In the genomic region with DNA sequence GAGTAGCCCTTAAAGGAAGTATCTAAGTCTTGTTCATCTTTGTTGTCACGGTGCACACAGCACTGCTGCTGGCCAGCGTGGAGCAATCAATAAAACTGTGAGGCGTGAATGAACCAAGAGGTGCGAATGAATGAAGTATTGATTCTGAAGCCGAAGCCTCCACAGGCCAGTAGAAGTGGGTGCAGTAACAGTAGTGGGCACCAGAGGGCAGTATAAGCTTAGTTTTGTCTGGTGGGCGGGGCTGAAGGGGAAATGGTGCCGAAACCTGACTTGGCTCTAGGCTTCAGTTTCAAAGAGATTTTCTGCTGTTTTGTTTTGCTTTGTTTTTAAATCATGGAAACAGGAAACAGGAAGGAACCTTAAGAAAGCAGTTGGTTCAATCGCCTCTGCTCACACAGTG, we compare ENCODE assay signal across 8 mouse cellular contexts. TPM values are rescaled to one million over a fixed set of nuclear protein-coding genes. Genes with fewer than 3 reads are reported as not detected.
DNase-seq lines count a peak whose midpoint lies in the region; ATAC-seq and TF ChIP-seq lines count a peak whose summit lies in the region.

No protein-coding gene starts in this region.

- WGBS in forebrain, embryonic 12.5 days: 17% methylated on average over 8 of the region's 8 CpGs
- 15% methylated on average over 8 of the region's 8 CpGs for WGBS in heart, postnatal 0 days
- WGBS in liver, postnatal 0 days (ENCODE audit: insufficient replicate concordance): 21% methylated on average over 8 of the region's 8 CpGs
- 15% methylated on average over 8 of the region's 8 CpGs for WGBS in neural tube, embryonic 14.5 days

- peak; percentile 57; the same call in 1 of the 2 replicates for ATAC-seq in forebrain, embryonic 12.5 days (ENCODE audit: low FRiP score)
- ATAC-seq in heart, postnatal 0 days (ENCODE audit: insufficient read depth, low read depth): no peak
- ATAC-seq in liver, postnatal 0 days: no peak
- peak; percentile 73; the same call in 1 of the 2 replicates for ATAC-seq in neural tube, embryonic 14.5 days (ENCODE audit: low read depth)

- no peak overlapping the region for H3K27ac ChIP-seq in forebrain, embryonic 12.5 days
- H3K27ac ChIP-seq in heart, postnatal 0 days (ENCODE audit: low read depth): no peak overlapping the region
- no peak overlapping the region for H3K27ac ChIP-seq in liver, postnatal 0 days (ENCODE audit: low read depth)
- H3K27ac ChIP-seq in neural tube, embryonic 14.5 days (ENCODE audit: low read depth, low read length): no peak overlapping the region

- H3K4me3 ChIP-seq in E14TG2a.4 (replicated peaks; ENCODE audit: low read length): no peak overlapping the region
- H3K4me3 ChIP-seq in forebrain, embryonic 12.5 days (replicated peaks): no peak overlapping the region
- H3K4me3 ChIP-seq in heart, postnatal 0 days (ENCODE audit: low read depth, low read length): no peak overlapping the region
- H3K4me3 ChIP-seq in liver, postnatal 0 days (ENCODE audit: low read depth, low read length): no peak overlapping the region
- H3K4me3 ChIP-seq in neural tube, embryonic 14.5 days (ENCODE audit: low read depth, low read length): no peak overlapping the region

- no peak for TF ChIP-seq EP300 in heart, postnatal 0 days (IDR thresholded peaks at IDR 0.05; ENCODE audit: low read depth)
- no peak for TF ChIP-seq EP300 in liver, postnatal 0 days (IDR thresholded peaks at IDR 0.05; ENCODE audit: low read depth)

- TF ChIP-seq CTCF in E14TG2a.4 (conservative IDR thresholded peaks at IDR 0.05; ENCODE audit: low read length): peak; percentile 49
- TF ChIP-seq CTCF in heart, postnatal 0 days (IDR thresholded peaks at IDR 0.05; ENCODE audit: low read depth): peak; percentile 75
- peak; percentile 84 for TF ChIP-seq CTCF in liver, postnatal 0 days (IDR thresholded peaks at IDR 0.05; ENCODE audit: low read depth)

- DNase-seq in c-Kit-positive CD71-negative TER-119-negative erythroid progenitor cells, embryonic 14.5 days (ENCODE audit: low read depth): peak; percentile 39
- DNase-seq in heart, postnatal 0 days (ENCODE audit: low spot score): peak; percentile 16
- DNase-seq in kidney, postnatal 25 days: peak; percentile 63 to 86
- peak; percentile 73 for DNase-seq in liver, postnatal 0 days
- DNase-seq in testis, postnatal 14 days (ENCODE audit: low spot score): peak; percentile 38

- H3K36me3 ChIP-seq in E14TG2a.4 (ENCODE audit: insufficient read depth, low read length): no peaks in the 10 kb centered on the region
- no peaks in the 10 kb centered on the region for H3K36me3 ChIP-seq in forebrain, embryonic 12.5 days (replicated peaks)
- H3K36me3 ChIP-seq in heart, postnatal 0 days (replicated peaks; ENCODE audit: control insufficient read depth, insufficient read depth, low read length): no peaks in the 10 kb centered on the region
- no peaks in the 10 kb centered on the region for H3K36me3 ChIP-seq in liver, postnatal 0 days (replicated peaks; ENCODE audit: insufficient read depth, low read length)
- no peaks in the 10 kb centered on the region for H3K36me3 ChIP-seq in neural tube, embryonic 14.5 days (ENCODE audit: control insufficient read depth, insufficient read depth, low read length)

- H3K9me3 ChIP-seq in E14TG2a.4 (ENCODE audit: low read length): no peaks in the 10 kb centered on the region
- no peaks in the 10 kb centered on the region for H3K9me3 ChIP-seq in forebrain, embryonic 12.5 days
- H3K9me3 ChIP-seq in heart, postnatal 0 days (replicated peaks; ENCODE audit: control insufficient read depth, low read length): no peaks in the 10 kb centered on the region
- H3K9me3 ChIP-seq in liver, postnatal 0 days (ENCODE audit: low read length): no peaks in the 10 kb centered on the region
- H3K9me3 ChIP-seq in neural tube, embryonic 14.5 days (ENCODE audit: control insufficient read depth, low read length): no peaks in the 10 kb centered on the region

- no peak overlapping the region for H3K4me2 ChIP-seq in forebrain, embryonic 12.5 days
- H3K4me2 ChIP-seq in heart, postnatal 0 days (ENCODE audit: low read depth, low read length): peak overlapping the region; percentile 32
- peak overlapping the region; percentile 44; the same call in 1 of the 2 replicates for H3K4me2 ChIP-seq in liver, postnatal 0 days (ENCODE audit: low read depth, low read length)
- H3K4me2 ChIP-seq in neural tube, embryonic 14.5 days (ENCODE audit: low read depth, low read length): no peak overlapping the region

- H3K4me1 ChIP-seq in E14TG2a.4 (replicated peaks; ENCODE audit: low read depth, low read length): 0 out of 2 replicates have a peak, but pooled peaks cover 6% of the 10 kb centered on the region
- no peaks in the 10 kb centered on the region for H3K4me1 ChIP-seq in forebrain, embryonic 12.5 days
- H3K4me1 ChIP-seq in heart, postnatal 0 days (ENCODE audit: control insufficient read depth, insufficient read depth): no peaks in the 10 kb centered on the region
- H3K4me1 ChIP-seq in liver, postnatal 0 days (ENCODE audit: insufficient read depth): no peaks in the 10 kb centered on the region
- H3K4me1 ChIP-seq in neural tube, embryonic 14.5 days (ENCODE audit: control insufficient read depth, insufficient read depth, low read length): no peaks in the 10 kb centered on the region

- peaks cover 4% of the 10 kb centered on the region; the same call in 1 of the 2 replicates for H3K27me3 ChIP-seq in E14TG2a.4 (ENCODE audit: insufficient read depth, low read length)
- no peaks in the 10 kb centered on the region for H3K27me3 ChIP-seq in forebrain, embryonic 12.5 days
- H3K27me3 ChIP-seq in heart, postnatal 0 days (ENCODE audit: control insufficient read depth, insufficient read depth, low read length): 0 out of 2 replicates have a peak, but pooled peaks cover under 1% of the 10 kb centered on the region
- 0 out of 2 replicates have a peak, but pooled peaks cover 7% of the 10 kb centered on the region for H3K27me3 ChIP-seq in liver, postnatal 0 days (ENCODE audit: insufficient read depth, low read length)
- H3K27me3 ChIP-seq in neural tube, embryonic 14.5 days (ENCODE audit: control insufficient read depth, insufficient read depth, low read length): no peaks in the 10 kb centered on the region

- H3K9ac ChIP-seq in forebrain, embryonic 12.5 days: no peak overlapping the region
- no peak overlapping the region for H3K9ac ChIP-seq in heart, postnatal 0 days (replicated peaks; ENCODE audit: low read depth, low read length)
- no peak overlapping the region for H3K9ac ChIP-seq in liver, postnatal 0 days (replicated peaks)
- no peak overlapping the region for H3K9ac ChIP-seq in neural tube, embryonic 14.5 days (replicated peaks; ENCODE audit: low read depth, low read length)

RNA-seq across cellular contexts. Expression of a gene that starts 42.0 kb away (rescaled TPM):
- polyA plus RNA-seq in forebrain, embryonic 12.5 days (2016; fragmentation: Nextera tagmentation; extraction: Ambion mirVana): 5.3 and 5.9 TPM in 2 replicates
- total RNA-seq in heart, postnatal 0 days (2014; rRNA removed; ENCODE audit: low replicate concordance): 15.0 and 18.6 TPM in 2 replicates
- polyA plus RNA-seq in heart, postnatal 0 days (2015; fragmentation: Nextera tagmentation; extraction: Ambion mirVana): 6.3 and 7.6 TPM in 2 replicates
- polyA plus RNA-seq in liver, postnatal 0 days (2015; fragmentation: Nextera tagmentation; extraction: Ambion mirVana): 0.12 and 0.19 TPM in 2 replicates
- polyA plus RNA-seq in neural tube, embryonic 14.5 days (2014; fragmentation: Nextera tagmentation; extraction: Ambion mirVana): 0.98 and 2.1 TPM in 2 replicates

Comparison
In these comparisons a context has a peak if more than half of its experiments do, and no peak if none do; other contexts are left out.
1. DNase-seq: peak in every context shown above with its lines; median percentile 74 in kidney, postnatal 25 days; 73 in liver, postnatal 0 days; 39 in c-Kit-positive CD71-negative TER-119-negative erythroid progenitor cells, embryonic 14.5 days; 38 in testis, postnatal 14 days; 16 in heart, postnatal 0 days.
2. ATAC-seq: peak in forebrain, embryonic 12.5 days (single experiment) and neural tube, embryonic 14.5 days (single experiment); none in heart, postnatal 0 days (single experiment) and liver, postnatal 0 days (single experiment).
3. H3K4me2 ChIP-seq: peak in heart, postnatal 0 days (single experiment) and liver, postnatal 0 days (single experiment); none in forebrain, embryonic 12.5 days (single experiment) and neural tube, embryonic 14.5 days (single experiment).
4. Peak in every context shown above with its lines, with median percentiles within 50 percentile points of each other: CTCF ChIP-seq.